Mouse (Mus musculus) hindbrain, postnatal 0 days (tissue): ENCODE data around the gene Myh3. TPM values are rescaled to one million over a fixed set of nuclear protein-coding genes. Genes with fewer than 3 reads are reported as not detected.
A peak's percentile ranks its signal among the peaks of the same experiment; 100 is the strongest.

Experiments used
- ATAC-seq: fragments of 200-750 bp; cut with Nextera tagmentation; 2 replicates; pipeline ENCODE4 v1.8.0; 2017; ENCODE audit warnings: mild to moderate bottlenecking, moderate TSS enrichment, moderate library complexity
- DNase-seq: peaks from one replicate; pipeline ENCODE4 v3.0.0-alpha.2; 2015; ENCODE audit warnings: low spot score
- H3K27ac ChIP-seq: fragments of 300-500 bp; sonication (generic); 2 replicates; pipeline ENCODE4 v1.5.1; 2014; ENCODE audit warnings: mild to moderate bottlenecking
- H3K27me3 ChIP-seq: fragments of 300-500 bp; sonication (generic); 2 replicates; pipeline ENCODE4 v1.6.1; 2014; ENCODE audit warnings: low read length, mixed read lengths; ENCODE audit not compliant: insufficient read depth
- H3K36me3 ChIP-seq: fragments of 300-500 bp; sonication (generic); 2 replicates; pipeline ENCODE4 v1.6.1; 2014; ENCODE audit warnings: low read length, mixed read lengths; ENCODE audit not compliant: insufficient read depth
- H3K4me1 ChIP-seq: fragments of 300-500 bp; sonication (generic); 2 replicates; pipeline ENCODE4 v1.6.1; 2014; ENCODE audit warnings: antibody characterized with exemption, low read length, mixed read lengths; ENCODE audit not compliant: insufficient read depth
- H3K4me2 ChIP-seq: fragments of 300-500 bp; sonication (generic); 2 replicates; pipeline ENCODE4 v1.6.1; 2014; ENCODE audit warnings: low read depth, mild to moderate bottlenecking, low read length, moderate library complexity, mixed read lengths
- H3K4me3 ChIP-seq: fragments of 300-500 bp; sonication (generic); 2 replicates; pipeline ENCODE4 v1.5.1; 2014; ENCODE audit warnings: low read length
- H3K9ac ChIP-seq: fragments of 300-500 bp; sonication (generic); replicated peaks from 2 replicates; pipeline ENCODE4 v1.6.1; 2014; ENCODE audit warnings: mild to moderate bottlenecking, low read length, moderate library complexity, mixed read lengths
- H3K9me3 ChIP-seq: fragments of 300-500 bp; sonication (generic); 2 replicates; pipeline ENCODE4 v1.6.1; 2016; ENCODE audit warnings: low read length, mixed read lengths
- CTCF ChIP-seq: IDR thresholded peaks from 2 replicates; pipeline ENCODE4 v1.5.1; 2016; ENCODE audit warnings: antibody characterized with exemption, control low read depth, low read depth
- WGBS: fragments of 180-500 bp; shearing (Covaris S2); extraction: QIAGEN DNeasy Blood & Tissue Kit; methylation state at CpG from one replicate; pipeline ENCODE4 v1.1.7; 2014; 5-methylcytosine and 5-hydroxymethylcytosine counted together
- polyA plus RNA-seq: library from polyadenylated mRNA; unstranded; fragments of >200 nt; fragmentation: Nextera tagmentation; extraction: Ambion mirVana; gene quantifications from 2 replicates; pipeline ENCODE4 v1.2.1, GENCODE M21; 2015
- total RNA-seq: library from RNA; depleted of rRNA; stranded (reverse); fragments of >200 nt; gene quantifications from 2 replicates; pipeline ENCODE4 v1.2.3, GENCODE M21; 2014

Myh3 gene
- total and polyA plus RNA-seq, 2 experiments from 2014 or later: 0.25 to 1.1 TPM

DNA sequence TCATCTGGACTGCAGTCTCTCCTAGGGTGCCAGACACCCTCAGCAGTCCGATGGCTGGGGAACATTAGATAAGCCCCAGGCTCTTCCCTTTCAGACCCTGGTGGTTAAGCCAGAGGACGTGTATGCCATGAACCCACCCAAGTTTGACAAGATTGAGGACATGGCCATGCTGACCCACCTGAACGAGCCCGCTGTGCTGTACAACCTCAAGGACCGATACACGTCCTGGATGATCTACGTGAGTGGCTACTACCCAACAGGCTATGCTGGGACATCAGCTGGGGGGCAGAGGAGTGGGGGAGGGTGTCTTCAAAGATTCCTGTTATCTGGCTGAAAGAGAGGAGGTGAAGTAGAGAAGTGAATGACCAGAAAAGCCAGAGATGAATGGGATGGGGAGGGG lies 4.1 kb downstream of the Myh3 start:
- Histone ChIP-seq H3K9me3 (no peaks in the 10 kb centered on the region), H3K27ac (no peak overlapping the region), H3K9ac (no peak overlapping the region), H3K4me2 (no peak overlapping the region), H3K4me3 (no peak overlapping the region), H3K4me1 (0 out of 2 replicates have a peak, but pooled peaks cover 5% of the 10 kb centered on the region), H3K27me3 (peaks cover 13% of the 10 kb centered on the region; the same call in 1 of the 2 replicates), H3K36me3 (no peaks in the 10 kb centered on the region)
- DNase-seq (no peak), ATAC-seq (no peak)
- WGBS: 89% methylated on average over 7 of the region's 7 CpGs
- no peak for TF ChIP-seq CTCF

DNA sequence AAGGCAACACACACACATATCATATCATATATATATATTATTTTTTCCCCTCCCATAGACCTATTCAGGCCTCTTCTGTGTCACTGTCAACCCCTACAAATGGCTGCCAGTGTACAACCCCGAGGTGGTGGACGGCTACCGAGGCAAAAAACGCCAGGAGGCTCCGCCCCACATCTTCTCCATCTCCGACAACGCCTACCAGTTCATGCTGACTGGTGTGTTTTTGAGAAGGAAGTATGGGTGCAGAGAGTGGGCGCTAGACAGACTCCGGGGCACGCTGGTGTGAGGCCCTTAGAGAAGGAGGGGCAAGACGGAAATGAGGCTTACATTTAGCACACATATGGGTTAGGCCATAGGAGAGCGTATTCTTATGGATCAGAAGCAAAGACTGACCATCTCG lies 4.7 kb downstream of the Myh3 start:
- DNase-seq (no peak), ATAC-seq (no peak)
- 87% methylated on average over 13 of the region's 13 CpGs for WGBS
- Histone ChIP-seq H3K4me1 (0 out of 2 replicates have a peak, but pooled peaks cover 5% of the 10 kb centered on the region), H3K36me3 (no peaks in the 10 kb centered on the region), H3K4me2 (no peak overlapping the region), H3K9ac (no peak overlapping the region), H3K27ac (no peak overlapping the region), H3K9me3 (no peaks in the 10 kb centered on the region), H3K27me3 (peaks cover 13% of the 10 kb centered on the region; the same call in 1 of the 2 replicates), H3K4me3 (no peak overlapping the region)
- TF ChIP-seq CTCF: no peak

DNA sequence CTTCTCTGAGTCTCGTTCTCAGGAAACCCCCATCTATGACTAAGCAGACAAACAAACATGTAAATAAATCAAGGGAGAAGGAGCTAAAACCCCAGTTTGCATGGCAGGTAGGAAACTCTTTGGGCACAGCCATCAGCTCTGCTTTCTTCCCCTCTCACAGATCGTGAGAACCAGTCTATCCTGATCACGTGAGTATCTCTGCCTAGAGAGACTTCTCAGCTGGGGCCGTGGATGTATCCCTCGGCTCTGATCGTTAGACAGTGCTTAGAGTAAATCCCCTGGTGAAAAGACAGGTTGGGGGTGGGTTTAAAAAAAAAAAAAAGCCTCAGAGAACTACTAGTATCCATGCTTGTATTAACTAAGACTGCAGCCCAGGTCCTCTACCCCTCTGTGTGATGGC lies 5.1 kb downstream of the Myh3 start:
- Histone ChIP-seq H3K4me3 (no peak overlapping the region), H3K9ac (no peak overlapping the region), H3K27ac (no peak overlapping the region), H3K27me3 (peaks cover 13% of the 10 kb centered on the region; the same call in 1 of the 2 replicates), H3K4me1 (0 out of 2 replicates have a peak, but pooled peaks cover 5% of the 10 kb centered on the region), H3K9me3 (no peaks in the 10 kb centered on the region), H3K4me2 (no peak overlapping the region), H3K36me3 (no peaks in the 10 kb centered on the region)
- TF ChIP-seq CTCF: no peak
- no peak for DNase-seq
- no peak for ATAC-seq
- WGBS: 78% methylated on average over 6 of the region's 6 CpGs

DNA sequence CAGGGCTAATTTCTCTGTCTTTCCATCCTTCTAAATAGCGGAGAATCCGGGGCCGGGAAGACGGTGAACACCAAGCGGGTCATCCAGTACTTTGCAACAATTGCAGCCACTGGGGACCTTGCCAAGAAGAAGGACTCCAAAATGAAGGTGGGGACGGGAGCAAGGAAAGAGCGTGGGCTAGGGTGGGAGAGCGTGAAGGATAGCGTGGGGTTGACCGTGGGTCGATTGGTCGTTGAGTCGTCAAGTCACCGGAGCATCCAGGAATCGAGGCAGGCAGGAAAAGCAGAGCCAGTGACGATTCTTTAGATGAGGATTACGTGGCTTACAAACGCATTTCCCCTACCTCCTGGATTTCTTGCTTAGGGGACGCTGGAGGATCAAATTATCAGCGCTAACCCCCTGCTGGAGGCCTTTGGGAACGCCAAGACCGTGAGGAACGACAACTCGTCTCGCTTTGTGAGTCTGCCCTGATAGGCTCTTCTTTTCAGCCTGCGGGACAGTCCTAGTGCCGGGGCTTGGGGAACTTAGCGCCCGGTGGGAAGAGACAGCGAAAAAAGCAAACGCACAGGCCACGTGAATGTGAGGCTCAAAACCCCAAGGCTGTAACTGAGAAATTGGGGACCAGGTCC lies 5.7 kb downstream of the Myh3 start:
- peak; percentile 35; the same call in 1 of the 2 replicates for TF ChIP-seq CTCF
- peak overlapping the region; percentile 21; the same call in 1 of the 2 replicates for H3K4me2 ChIP-seq
- WGBS: 46% methylated on average over 32 of the region's 32 CpGs

DNA sequence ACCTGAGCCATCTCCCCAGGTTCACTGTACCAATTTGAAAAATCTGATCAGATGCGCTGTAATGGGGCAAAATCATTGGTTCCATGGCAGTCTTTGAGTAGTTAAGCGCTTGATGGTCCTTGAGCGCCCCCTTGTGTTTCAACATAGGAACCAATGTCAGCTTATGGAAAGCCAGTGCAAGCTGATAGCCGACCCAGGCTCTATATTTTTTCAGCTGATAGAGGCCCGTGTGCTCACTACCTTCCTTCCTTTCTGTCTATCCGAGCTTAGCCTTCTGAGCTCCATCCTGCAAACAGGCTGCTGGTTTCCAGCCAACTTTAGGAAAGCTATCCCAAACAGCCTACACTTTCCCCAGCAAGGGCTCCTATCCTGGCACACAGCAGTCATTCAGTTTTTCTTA lies 7.4 kb downstream of the Myh3 start:
- peak; percentile 90 for TF ChIP-seq CTCF
- Histone ChIP-seq H3K27me3 (peaks cover 13% of the 10 kb centered on the region; the same call in 1 of the 2 replicates), H3K4me3 (no peak overlapping the region), H3K27ac (no peak overlapping the region), H3K9ac (no peak overlapping the region), H3K4me1 (no peaks in the 10 kb centered on the region), H3K36me3 (no peaks in the 10 kb centered on the region), H3K4me2 (no peak overlapping the region), H3K9me3 (no peaks in the 10 kb centered on the region)
- 5% methylated on average over 6 of the region's 6 CpGs for WGBS
- ATAC-seq: peak; percentile 64
- peak; percentile 91 for DNase-seq

More for the DNA sequence above, 5.7 kb downstream of the Myh3 start:
- H3K36me3 ChIP-seq: no peaks in the 10 kb centered on the region
- H3K4me3 ChIP-seq: no peak overlapping the region
- peaks cover 13% of the 10 kb centered on the region; the same call in 1 of the 2 replicates for H3K27me3 ChIP-seq
- ATAC-seq: no peak
- H3K27ac ChIP-seq: no peak overlapping the region
- no peak for DNase-seq
- no peak overlapping the region for H3K9ac ChIP-seq
- 0 out of 2 replicates have a peak, but pooled peaks cover 5% of the 10 kb centered on the region for H3K4me1 ChIP-seq
- H3K9me3 ChIP-seq: no peaks in the 10 kb centered on the region

DNA sequence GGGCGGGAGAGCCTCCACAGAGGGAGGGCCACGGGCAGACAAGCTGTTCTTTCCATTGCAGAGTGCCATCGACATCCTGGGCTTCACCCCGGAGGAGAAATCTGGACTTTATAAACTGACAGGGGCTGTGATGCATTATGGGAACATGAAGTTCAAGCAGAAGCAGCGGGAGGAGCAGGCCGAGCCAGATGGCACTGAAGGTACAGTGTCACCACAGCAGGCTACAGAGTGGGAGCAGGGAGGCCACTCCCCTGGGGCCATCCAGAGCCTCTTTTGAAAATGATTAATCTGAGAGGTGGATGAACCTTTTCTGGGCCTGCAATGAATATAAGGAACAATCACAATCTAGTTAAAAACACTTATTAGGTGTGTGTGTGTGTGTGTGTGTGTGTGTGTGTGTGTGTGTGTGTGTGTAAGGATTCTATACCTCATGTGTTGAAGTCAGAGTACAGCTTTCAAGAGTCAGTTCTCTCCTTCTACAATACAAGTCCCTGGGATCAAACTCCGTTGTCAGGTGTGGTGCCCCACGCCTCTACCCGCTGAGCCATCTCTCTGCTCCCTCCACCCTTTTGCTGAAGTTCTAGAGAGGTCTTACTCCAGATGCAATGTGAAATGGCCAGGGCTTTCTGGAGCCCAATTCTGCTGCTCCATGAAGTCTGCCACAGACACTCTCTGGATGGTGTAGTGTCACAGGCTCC lies 8.5 kb downstream of the Myh3 start:
- no peak overlapping the region for H3K27ac ChIP-seq
- peaks cover 13% of the 10 kb centered on the region; the same call in 1 of the 2 replicates for H3K27me3 ChIP-seq
- no peak overlapping the region for H3K4me2 ChIP-seq
- no peaks in the 10 kb centered on the region for H3K9me3 ChIP-seq
- H3K4me1 ChIP-seq: no peaks in the 10 kb centered on the region
- H3K4me3 ChIP-seq: no peak overlapping the region
- WGBS: 58% methylated on average over 9 of the region's 9 CpGs
- TF ChIP-seq CTCF: no peak
- ATAC-seq (no peak), DNase-seq (no peak)
- H3K36me3 ChIP-seq: no peaks in the 10 kb centered on the region
- no peak overlapping the region for H3K9ac ChIP-seq
